Mouse (Mus musculus) lung, adult 2 months (tissue): Measurements from ENCODE around the gene Lck.

ENCODE experiments used
- CTCF ChIP-seq: fragments of 200-500 bp; IDR thresholded peaks from 2 replicates; pipeline ENCODE4 v1.5.1; 2011; ENCODE audit warnings: mild to moderate bottlenecking, low read length, control low read depth; ENCODE audit not compliant: insufficient read depth
- POLR2A ChIP-seq: fragments of 200-500 bp; IDR thresholded peaks from 2 replicates; pipeline ENCODE4 v1.6.1; 2011; ENCODE audit warnings: low read depth, mild to moderate bottlenecking, control low read depth, low read length, borderline replicate concordance; ENCODE audit errors: extremely low read depth

DNA sequence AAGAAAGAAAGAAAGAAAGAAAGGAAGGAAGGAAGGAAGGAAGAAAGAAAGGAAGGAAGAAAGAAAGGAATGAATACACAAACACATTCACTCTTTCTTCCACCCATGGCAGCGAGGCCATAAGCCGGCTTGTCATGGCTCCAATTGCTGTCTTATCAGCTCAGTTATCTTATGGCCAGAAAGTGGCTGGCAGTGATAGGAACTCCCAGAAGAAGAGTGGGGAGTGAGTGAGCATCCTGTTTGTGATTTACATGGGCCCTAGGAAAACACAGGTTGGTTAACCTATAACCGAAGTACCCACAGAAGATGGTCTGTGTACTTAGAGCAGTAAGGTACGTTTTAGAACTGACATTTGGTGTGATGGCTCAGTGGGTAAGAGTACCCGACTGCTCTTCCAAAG lies 12.3 kb downstream of the Lck start:
- no peak for TF ChIP-seq CTCF
- TF ChIP-seq POLR2A: no peak
